Mouse (Mus musculus) heart, postnatal 4 days (tissue): ENCODE data around the gene Cdk14. TPM values are rescaled to one million over a fixed set of nuclear protein-coding genes. Genes with fewer than 3 reads are reported as not detected.

Experiments
- DNase-seq: peaks from one replicate; pipeline ENCODE4 v3.0.0; 2021
- total RNA-seq, 2 experiments: library from RNA; stranded (reverse); gene quantifications; 2 replicates each; pipeline ENCODE4 v1.2.3; 2021

Cdk14 gene
- total RNA-seq, 2 experiments from 2014 or later = 26.6 to 27.4 TPM

DNA sequence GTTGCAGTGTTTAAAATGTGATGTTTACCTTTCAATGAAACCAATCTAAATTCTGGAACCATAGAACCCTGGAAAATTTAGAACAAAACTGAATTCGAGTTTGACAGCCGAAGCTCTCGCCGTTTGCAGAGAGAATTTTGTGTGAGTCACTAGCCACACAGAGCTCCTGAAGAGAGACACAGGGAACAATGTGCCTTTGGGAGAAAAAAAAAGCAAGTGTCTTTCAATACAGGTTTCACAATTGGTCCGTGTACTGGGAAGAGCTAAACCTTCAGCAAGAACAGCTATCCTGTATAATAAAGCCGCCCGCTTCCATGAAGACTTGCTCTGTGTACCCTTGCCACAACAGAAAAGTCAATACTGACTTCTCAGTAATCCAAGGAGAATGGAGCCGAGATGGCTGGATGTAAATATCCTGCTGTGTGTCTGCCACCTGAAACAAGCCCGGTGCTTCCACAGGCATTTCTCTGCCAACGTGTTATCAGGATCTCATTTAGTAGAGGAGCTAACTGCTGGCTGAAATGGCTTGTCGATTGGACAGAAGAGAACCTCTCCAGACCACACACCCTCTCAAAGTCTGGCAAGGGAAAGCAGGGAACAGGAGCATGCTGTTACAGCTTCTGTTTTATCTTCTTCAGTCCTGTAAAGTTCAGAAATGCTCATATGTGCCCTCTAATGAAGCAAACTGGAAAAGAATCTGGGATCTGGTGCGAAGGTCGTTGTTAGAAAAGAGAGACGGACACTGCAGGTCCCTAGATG lies 159.0 kb downstream of the Cdk14 start:
- peak; percentile 12 for DNase-seq

GRCm38 (mm10) chr5:5260309-5260708 lies 159.8 kb downstream of the Cdk14 start:
- DNase-seq = no peak

DNA sequence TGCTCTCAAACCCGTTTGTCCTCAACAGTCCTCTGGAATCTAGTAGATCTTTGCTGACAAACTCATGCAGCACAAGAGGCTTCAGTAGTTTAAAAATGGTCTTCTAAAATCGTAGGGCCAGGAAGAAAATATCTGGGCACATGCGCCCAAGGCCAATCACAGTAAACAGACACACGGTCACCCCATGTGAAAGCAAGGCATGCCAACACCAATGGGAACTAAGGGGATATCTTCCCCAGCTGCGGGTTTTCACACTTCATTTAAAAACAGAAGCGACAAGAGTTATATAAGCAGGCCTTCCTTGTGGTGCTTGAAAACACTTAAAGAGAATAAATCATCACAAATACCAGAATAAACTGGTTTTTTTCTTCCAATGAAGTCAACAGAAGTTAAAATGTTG lies 165.7 kb downstream of the Cdk14 start:
- no peak for DNase-seq

DNA sequence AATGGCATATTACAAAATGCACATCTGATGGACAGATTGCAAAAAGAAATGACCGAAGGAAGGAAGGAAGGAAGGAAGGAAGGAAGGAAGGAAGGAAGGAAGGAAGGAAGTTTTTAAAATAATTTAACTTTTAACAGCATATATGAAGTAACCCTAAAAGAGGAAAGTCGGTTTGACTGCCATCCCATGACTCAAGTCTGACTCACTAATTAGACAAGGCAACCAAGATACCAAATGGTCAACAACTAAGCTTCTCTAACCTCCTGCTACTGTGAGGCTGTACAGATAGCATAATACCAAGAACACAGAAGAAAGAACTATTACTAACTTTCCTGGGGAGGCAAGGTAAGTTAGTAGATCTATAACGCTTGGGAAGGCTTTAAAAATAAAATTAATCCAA lies 166.9 kb downstream of the Cdk14 start:
- DNase-seq = no peak

DNA sequence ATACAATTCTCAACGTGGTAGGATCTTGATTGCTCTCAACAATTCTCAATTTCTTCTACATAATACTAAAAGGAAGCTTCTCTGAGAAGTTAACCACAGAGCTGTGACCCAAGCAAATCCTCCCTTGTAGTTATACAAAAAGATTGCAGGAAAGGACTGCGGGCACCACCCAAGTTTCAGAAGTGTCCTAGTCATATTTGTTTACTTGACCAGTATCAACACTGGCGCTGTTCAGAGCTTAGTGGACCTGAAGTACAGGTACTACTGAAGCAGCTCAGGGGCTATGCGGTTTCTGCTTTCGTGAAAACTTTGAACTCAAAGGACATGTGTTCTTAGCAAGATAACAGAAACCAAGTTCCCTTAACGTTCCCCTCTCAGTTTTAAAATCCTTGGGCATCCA lies 172.4 kb downstream of the Cdk14 start:
- no peak for DNase-seq

- no peak for DNase-seq
These were observed 173.5 kb downstream of the Cdk14 start for GRCm38 (mm10) chr5:5246534-5247175.

GRCm38 (mm10) chr5:5245182-5245581 lies 174.9 kb downstream of the Cdk14 start:
- no peak for DNase-seq

GRCm38 (mm10) chr5:5243648-5244047 lies 176.5 kb downstream of the Cdk14 start:
- no peak for DNase-seq

DNA sequence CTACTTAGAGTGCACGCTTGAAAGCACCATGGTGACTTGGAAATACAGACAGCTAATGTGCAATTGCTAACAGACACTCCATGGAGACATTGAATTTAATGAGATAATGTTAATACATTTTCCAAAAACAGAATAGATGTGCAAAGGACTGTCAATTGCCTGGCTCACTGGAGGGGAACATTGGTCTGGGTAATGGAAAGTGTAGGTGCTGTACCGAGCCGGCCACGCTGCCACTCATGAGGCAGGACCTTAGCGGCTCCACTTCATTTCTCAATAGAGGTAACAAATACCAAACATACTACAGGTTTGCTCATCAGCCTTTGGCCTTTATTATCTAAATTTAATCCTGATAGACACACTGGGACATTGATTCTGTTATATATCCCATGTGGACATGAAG lies 177.4 kb downstream of the Cdk14 start:
- DNase-seq = no peak

DNA sequence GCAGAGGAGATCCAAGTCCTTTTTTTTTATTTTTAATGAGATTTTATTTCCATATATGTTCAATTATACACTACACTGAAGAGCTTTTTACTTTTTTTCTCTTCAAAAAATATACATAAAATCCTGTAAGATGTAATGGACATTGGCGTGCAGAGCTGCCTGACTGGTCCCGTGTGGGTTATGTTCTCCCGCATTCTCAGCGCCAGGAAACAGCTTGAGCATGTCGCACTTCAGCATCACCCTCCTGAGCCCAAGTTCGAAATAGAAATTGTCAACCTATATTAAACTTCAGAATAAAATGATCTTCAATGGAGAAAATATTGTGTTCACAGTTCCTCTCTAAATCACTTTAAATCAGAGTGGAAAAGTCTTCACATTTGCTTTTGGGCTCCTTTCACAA lies 179.0 kb downstream of the Cdk14 start:
- no peak for DNase-seq

- no peak for DNase-seq
These were observed 180.0 kb downstream of the Cdk14 start for GRCm38 (mm10) chr5:5240121-5240520.

GRCm38 (mm10) chr5:5234935-5235334 lies 185.2 kb downstream of the Cdk14 start:
- peak; percentile 14 for DNase-seq

DNA sequence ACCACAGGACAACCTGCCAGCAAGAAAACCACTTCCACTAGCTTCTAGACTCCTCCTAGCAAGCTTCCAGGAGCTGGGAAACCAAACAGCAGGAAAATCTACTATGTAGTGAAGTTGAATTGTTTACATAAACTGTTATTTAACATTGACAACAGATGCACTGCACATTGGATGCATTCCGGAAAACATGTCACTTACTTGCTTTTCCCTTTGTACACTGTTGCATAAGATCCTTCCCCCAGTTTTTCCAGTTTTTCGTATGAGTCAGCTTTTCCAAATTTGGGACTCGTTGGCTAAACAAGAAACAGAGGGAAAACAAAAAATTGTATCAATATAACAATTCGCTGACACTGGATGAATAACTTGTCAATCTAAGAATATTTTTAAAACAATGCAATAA lies 193.1 kb downstream of the Cdk14 start:
- DNase-seq = no peak

DNA sequence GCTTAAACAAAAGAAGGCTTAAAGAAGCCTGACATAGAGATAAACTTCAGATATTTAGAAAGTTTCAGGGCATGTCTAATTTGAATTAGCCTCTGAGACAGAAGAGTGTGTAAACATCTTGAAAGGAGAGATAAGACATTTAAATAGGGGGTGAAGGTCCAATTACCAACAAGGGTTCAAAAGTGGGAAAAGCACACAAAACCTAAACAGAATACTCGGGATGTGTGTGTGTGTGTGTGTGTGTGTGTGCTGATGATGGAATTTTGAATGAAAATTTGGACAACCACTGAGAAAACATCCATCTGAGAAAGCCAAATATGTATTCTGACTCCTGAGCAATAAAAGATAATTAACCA lies 208.4 kb downstream of the Cdk14 start:
- no peak for DNase-seq

GRCm38 (mm10) chr5:5211034-5211779 lies 208.9 kb downstream of the Cdk14 start:
- peak; percentile 10 for DNase-seq

GRCm38 (mm10) chr5:5208016-5208415 lies 212.1 kb downstream of the Cdk14 start:
- DNase-seq = no peak

DNA sequence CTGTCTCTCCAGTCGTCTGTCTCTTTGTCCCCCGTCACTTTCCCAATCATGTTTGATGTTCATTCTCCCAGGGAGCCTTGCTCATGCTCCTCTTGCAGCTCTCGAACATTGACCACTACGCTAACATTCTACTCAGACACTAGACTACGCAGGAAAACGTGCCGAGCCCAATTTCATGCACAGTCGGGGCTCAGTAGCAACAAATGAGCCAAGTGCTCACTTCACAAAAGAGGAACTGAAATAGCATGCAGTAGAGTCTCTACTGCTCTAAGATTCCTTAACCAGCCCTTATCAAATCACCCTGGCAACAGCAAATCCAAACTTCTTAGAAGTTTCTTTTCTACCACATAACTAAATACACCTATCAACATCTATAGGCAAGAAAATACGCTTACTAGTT lies 214.1 kb downstream of the Cdk14 start:
- no peak for DNase-seq

GRCm38 (mm10) chr5:5194562-5195221 lies 225.4 kb downstream of the Cdk14 start:
- no peak for DNase-seq

- no peak for DNase-seq
These were observed 230.5 kb downstream of the Cdk14 start for GRCm38 (mm10) chr5:5189590-5189989.

- no peak for DNase-seq
These were observed 233.9 kb downstream of the Cdk14 start for GRCm38 (mm10) chr5:5185987-5186742.

DNA sequence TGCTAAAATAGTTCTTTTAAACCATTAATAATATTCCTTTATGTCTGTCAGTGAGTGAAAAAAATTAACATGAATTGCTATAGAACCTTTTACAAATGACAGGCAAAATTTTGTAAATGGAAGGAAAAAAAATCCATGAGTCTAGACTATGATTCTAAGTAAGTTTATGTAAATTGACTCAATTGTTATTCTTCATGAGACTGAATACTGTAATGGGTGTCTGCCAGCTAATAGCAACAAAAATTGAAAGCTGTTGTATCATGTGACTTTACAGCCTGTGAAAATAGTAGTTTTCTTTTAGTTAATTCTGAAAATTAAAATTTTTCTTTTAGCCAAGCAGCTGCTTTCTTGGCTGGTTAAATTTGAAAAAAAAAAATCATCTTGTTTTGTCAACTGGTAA lies 234.6 kb downstream of the Cdk14 start:
- DNase-seq = no peak

DNA sequence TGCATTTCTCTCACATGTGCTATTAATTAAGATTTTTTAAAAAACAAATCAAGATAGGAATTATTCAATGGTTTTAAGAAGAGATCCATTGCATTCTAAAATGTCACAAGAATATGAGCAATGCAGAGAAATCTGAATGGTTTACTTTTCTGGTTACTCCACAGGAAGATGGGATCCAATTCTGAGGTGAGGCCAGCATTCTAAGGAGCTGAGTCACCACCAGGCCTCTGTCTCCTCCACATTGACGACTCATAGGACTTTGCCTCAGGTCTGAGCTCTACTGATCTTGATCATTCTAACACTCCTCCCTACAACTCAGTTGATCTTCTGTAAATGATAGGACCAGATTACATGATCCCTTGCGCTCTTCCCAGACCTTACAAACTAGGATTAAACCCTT lies 239.4 kb downstream of the Cdk14 start:
- DNase-seq = no peak
